Mouse (Mus musculus) lung, postnatal 0 days (tissue): ENCODE measurements at regions not wholly inside any gene's neighbourhood (a gene's known extent, or its start where the extent isn't known, plus 50 kb on each side); places are given as distances from the start of the nearest gene placed in this dataset.
A peak's percentile ranks its signal among the peaks of the same experiment; 100 is the strongest.

Experiments used
- CTCF ChIP-seq: IDR thresholded peaks from 2 replicates; pipeline ENCODE4 v1.5.1; 2016; ENCODE audit warnings: antibody characterized with exemption, mild to moderate bottlenecking
- EP300 ChIP-seq: IDR thresholded peaks from 2 replicates; pipeline ENCODE4 v1.6.1; 2016; ENCODE audit warnings: antibody characterized with exemption, mild to moderate bottlenecking, control low read depth

- TF ChIP-seq CTCF (peak; percentile 82), EP300 (no peak)
These were observed 200.0 kb upstream of the Apob start for GRCm38 (mm10) chr12:7777220-7778055.
